Mouse (Mus musculus) kidney, adult 9 months (tissue): ENCODE measurements around the gene Nxf1.
"Not testable (repeated sequence)": the region's sequence is repeated elsewhere in the genome, so short reads cannot be mapped to it uniquely, and the experiment has no call there.

Experiments used
- DNase-seq: peaks from one replicate; pipeline ENCODE4 v3.0.0; 2022

Gene Nxf1

GRCm38 (mm10) chr19:8725081-8725613 lies 31.7 kb upstream of the Nxf1 start:
- DNase-seq, result no peak

DNA sequence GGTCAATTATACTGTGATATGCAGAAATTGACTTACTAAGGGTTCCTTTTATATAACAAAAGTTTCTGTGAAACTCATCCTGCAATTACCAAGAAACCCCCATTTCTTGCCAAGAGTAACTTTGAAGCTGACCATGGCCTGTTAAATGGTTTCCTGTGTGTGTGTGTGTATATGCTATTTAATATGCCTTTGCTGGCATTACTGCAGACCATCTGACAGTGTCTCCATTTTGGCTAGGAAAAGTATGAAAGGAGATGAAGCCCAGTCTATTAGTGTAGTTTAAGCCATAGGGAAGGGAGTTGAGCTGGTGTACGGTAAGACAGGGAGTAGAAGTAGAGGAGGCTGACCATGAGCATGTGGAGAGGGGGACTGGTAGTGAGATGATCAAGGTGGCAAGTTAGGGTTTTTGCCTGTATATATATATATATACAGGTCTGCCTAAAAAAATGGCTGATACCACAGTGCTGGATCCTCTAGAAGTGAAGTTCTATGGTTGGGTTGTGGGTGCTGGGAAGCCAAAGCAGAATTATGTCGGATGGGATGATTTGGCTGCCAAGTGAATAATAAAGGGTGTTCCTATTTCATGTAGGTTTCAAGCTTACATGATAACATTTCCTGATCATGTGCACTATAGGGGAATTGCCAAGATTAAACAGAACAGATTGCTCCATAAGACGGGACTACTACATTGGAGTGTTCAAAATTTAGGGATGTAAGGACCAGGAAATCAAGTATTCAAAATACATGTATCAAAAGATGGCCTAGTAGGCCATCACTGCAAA lies 30.1 kb upstream of the Nxf1 start:
- no peak for DNase-seq

GRCm38 (mm10) chr19:8727495-8728114 lies 29.3 kb upstream of the Nxf1 start:
- no peak for DNase-seq

- not testable (repeated sequence) for DNase-seq
These were observed 28.4 kb upstream of the Nxf1 start for GRCm38 (mm10) chr19:8728335-8729099.

DNA sequence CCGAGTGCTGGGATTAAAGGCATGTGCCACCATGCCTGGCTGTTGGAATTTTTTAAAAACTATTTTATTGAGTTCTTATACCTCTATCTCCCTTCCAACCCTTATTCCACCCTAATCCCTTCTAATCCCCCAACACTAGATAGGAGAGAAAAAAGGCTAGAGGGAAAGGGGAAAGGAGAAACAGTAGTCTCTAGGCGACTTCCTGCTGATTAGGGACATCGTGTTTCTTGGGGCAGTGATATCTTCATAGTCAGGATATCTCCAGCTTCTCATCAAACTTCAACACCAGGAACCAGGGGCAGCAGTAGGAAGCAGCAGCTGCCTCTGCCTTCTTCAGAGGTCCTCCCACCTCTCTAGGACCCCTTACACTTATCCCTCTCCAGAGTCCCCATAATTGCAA lies 22.5 kb upstream of the Nxf1 start:
- no peak for DNase-seq

DNA sequence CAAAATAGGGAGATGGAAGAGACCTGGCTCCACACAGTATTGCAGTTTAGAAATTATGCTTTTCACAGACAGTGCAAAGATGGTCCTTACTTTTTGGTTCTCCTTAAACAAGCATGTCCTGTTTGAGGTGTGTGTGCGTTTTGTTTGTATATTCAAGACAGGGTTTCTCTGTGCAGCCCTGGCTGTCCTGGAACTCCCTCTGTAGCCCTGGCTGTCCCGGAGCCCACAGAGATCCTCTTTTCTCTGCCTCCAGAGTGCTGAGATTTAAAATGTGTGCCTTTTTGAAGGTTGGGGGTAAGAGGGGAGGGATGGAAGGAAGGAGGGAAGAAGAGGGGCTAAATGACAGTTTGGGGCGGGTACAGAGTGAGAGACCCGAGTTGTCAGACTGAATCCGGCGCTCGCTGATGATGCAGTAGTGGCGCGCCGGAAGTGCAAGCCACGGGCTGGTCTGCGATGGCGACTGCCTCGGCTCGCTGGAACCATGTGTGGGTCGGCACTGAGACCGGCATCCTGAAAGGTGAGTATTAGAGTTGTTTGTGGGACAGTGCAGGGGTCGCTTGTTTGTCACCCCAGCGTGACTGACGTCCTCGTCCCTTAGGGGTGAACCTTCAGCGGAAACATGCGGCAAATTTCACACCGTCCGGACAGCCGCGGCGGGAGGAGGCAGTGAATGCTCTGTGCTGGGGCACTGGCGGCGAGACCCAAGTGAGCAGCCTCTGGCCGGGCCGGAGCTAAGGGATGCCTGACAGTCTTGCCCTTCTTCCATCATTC lies 21.3 kb upstream of the Nxf1 start, which contains the start of gene Wdr74:
Wdr74 (plus strand) TSS at position 439 of the 771 bp plus-strand sequence.
- DNase-seq, result peak; percentile 92

GRCm38 (mm10) chr19:8736160-8736467 lies 20.8 kb upstream of the Nxf1 start:
- DNase-seq, result no peak

DNA sequence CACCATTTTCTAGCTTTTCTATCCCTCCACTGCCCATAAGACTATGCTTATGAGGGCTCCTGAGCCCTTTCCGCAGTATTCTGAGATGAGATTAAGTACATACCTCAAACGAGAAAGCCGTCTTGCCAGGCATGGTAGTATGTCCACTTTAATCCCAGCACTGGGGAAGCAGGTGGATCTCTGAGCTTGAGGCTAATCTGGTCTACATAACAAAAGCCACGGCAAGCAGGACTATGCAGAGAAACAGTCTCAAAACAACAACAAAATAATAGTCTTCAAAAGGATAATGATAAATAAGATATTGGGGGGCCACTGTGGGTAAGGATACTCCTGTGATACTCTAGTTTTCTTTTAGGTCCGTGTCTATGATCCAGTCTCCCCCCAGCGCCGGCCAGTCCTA lies 18.0 kb upstream of the Nxf1 start:
- no peak for DNase-seq

- no peak for DNase-seq
These were observed 17.2 kb upstream of the Nxf1 start for GRCm38 (mm10) chr19:8739646-8740045.

DNA sequence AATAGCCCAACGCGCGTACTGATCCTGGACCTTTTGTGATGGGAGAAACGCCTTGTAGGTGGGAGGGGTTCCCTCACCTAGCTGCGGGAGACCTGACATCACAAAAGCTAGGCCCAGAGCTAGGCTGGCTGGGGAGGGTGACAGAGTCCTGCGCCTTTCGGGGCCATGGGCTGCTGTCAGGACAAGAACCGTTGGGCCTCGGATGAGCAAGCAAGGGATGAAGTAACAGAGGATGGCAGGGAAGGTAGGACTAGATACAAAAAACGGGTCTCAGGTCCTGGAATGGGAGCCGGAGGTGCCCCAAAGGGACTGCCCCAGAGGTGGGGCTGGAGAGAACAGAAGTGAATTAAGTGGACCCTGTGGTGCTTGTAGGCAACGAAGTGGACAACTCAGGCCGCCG lies 16.3 kb upstream of the Nxf1 start, which contains the start of gene 1700092M07Rik:
1700092M07Rik (plus strand) TSS at position 116 of the 400 bp plus-strand sequence.
- DNase-seq, result no peak

DNA sequence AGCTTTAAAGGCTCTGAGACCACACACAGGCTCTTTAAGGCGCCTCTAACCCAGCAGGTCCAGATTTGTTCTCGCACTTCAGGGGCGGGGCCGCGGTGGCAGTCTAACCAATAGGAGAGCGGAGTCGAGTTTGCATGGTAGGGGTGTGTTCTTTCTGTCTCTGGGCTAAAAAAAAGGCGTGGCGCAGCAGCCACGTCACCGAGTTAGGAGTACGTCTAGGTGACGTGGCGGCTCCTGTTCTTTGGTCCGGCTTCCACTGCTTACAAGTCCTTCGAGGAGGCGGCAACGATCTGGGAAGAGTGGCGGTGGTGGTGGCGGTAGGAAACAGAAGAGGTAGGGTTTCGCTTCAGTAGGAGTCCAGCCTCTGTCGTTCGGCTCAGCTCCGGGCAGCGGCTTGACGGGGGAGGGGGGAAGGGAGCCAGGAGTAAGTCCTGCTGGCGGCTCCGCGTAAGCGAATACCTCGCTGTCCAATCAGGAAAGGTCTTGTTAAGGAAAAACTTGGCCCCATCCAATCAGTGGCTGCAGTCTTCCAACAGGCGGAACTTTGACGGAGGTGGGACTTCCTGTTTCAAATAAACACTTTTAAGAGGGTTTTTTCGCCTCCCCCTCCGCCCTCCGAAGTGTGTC lies 15.5 kb upstream of the Nxf1 start, which contains the start of gene Stx5a:
Stx5a (plus strand) TSS at position 171 of the 627 bp plus-strand sequence.
- peak; percentile 98 for DNase-seq

GRCm38 (mm10) chr19:8742176-8742575 lies 14.7 kb upstream of the Nxf1 start:
- DNase-seq, result no peak

GRCm38 (mm10) chr19:8745382-8745781 lies 11.5 kb upstream of the Nxf1 start:
- DNase-seq, result no peak

GRCm38 (mm10) chr19:8747368-8747767 lies 9.5 kb upstream of the Nxf1 start:
- DNase-seq, result no peak

GRCm38 (mm10) chr19:8755652-8756051 lies 1.2 kb upstream of the Nxf1 start:
- DNase-seq, result no peak

DNA sequence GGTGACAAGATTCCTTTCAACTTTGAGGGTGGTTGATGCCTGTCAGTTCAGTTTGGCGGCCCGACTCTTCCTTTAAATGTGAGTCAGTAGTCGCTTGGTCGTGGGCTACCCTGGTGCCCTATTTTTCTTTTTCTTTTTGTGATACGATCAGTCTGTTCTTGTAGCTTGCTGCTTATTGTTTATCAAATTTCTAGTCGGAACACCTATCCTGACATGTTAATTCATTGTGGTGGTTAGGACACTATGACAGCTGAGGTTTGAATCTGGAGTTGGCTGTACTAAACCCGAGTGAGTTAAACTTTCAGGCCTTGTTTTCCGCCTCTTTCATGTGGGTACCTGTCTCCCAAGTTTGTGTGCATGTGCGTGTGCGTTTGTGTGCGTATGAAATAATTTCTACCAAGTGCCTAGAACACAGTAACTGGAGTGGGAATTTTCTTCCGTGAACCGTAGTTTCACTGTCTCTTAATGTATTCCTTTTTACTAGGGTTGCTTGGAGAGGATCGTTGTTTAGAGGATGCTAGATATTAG lies 662 bp downstream of the Nxf1 start:
- DNase-seq, result no peak

DNA sequence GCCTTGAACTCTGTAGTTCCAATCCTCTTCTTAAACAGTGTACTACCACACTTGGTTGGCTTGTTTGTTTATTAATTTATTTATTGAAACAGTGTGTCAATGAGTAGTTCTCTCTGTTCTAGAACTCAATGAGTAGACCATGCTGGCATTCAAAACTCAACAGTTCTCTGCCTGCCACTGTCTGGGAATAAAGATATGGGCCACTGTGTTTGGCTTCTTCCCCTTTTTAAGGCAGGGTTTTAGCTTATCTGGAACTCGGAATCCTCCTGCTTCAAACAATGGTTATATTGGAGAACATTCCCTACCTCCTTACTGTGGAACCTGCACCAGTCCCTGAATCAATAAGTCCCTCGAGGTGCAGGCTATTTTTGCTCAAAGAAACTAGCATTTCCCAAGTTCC lies 2.0 kb downstream of the Nxf1 start:
- no peak for DNase-seq

DNA sequence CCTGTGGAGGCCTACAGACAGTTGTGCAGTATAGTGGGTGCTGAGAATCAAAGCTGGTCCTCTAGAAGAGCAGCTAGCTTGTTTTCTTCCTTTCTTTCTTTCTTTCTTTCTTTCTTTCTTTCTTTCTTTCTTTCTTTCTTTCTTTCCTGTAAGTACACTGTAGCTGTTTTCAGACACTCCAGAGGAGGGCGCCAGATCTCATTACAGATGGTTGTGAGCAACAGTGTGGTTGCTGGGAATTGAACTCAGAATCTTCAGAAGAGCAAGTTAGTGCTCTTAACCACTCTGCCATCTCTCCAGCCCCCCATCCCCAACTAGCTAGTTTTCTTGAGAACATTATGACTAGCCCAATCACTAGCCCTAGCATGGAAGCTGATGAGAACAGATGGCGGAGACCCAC lies 3.9 kb downstream of the Nxf1 start:
- no peak for DNase-seq

DNA sequence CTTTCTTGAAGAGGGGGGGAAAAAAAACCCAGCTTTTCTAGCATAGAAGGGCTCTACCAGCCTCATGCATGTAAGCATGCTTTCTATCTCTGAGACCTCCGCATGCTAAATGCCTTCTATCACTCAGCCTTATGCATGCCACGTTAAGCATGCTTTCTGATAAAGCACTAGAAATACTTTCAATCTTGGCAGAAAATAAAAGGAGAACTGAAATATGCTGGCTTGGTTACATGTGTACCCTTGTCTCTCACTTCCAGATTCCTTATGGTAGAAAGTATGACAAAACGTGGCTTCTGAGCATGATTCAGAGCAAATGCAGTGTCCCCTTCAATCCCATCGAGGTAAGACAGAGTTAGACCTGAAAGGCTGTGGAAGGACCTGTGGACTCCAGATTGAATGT lies 6.4 kb downstream of the Nxf1 start:
- DNase-seq, result no peak

DNA sequence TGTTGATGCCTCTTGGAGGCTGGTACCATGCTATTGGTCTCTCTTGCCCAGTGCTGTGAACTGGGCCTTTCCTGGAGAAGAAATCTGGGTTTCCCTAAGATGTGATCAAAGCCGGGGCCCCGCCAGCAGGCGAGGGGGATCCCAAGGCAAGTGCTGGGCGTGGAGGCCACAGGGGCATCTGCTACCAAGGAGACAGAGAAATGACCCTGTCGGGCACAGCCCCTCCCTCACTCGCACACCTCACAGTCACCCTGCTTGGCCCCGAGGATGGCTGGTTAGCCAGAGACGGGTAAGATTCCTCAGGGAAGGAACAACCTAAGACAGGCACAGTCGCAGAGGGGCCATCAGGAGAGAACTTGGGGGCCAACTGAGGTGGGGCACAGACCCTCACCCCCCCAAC lies 8.7 kb downstream of the Nxf1 start:
- DNase-seq, result no peak

DNA sequence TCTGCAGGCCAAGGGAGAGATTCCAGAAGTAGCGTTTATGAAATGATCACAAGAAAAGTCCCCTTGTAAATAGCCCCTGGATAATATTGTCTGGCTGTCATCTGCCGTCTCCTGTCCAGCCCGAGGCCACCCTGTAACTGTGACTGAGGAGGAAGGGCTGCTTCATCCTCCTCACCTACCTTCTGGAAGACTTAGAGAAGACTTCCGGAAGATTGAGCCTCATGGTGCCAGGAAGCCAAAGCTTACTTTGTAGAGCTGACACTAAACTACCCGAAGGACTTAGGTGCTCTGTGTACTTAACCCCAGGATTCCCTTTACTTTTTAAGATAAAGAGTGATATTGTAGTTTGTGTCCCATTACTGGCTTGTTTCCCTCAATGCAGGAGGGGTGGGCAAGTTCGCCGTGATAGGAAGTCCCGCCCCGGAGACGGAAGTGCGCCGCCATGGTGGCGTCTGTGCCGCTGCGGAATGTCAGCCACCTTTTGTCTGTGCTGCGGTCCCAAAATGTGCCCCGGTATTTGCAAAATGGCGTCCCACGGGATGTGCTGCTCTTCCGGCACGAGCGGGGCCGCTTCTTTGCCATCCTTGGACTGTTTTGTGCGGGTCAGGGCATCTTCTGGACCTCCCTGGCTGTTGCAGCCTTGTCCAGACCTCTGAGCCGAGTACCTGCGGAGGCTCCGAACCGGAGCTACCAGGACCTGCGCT lies 13.8 kb downstream of the Nxf1 start, which contains the start of gene Tmem223:
Tmem223 (plus strand) TSS at position 430 of the 704 bp plus-strand sequence.
- peak; percentile 85 for DNase-seq
